Mouse (Mus musculus): ENCODE results near the gene Fkbp6.

DNA sequence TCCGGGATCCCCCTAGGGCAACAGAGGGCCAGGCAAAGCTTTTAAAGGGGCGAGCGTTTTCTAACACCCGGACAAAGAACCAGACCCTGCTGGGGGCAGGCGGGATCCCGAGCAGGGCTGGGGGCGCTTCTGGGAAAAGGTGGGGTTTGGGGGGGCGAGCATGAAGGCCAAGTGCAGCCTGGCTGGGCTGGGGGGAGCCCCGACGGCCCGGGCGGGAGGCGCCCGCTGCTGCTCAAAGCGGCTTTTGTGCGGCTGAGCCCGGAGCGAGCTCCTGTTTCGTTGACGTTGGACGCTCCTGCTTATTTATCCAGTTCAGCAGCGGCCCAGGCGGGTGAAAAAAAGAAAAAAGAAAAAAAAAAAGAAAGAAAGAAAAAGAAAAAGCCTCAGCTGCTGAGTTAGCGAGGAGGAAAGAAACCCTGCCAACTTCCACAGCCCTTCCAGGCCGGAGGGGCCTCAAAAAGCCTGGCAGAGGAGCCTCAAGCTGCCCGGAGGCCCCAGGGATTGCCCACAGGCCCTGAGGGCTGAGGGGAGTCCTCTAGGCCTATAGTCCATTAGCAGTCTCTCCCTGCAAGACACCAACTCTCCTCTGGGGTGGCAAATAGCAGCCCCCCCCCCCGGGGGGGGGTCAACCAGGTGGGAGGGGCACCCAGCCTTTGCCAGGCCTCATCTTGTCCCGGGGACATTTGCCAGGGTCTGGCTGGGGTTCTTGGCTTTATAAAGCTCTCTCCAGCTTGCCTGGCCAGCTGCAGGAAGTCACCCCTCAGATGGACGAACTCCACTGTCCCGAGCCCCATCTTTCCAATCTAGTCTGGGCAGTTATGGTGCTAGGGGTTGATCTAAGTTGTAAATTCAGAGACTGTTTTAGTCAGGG, 91.3 kb downstream of the Fkbp6 start:
- TF ChIP-seq GATA1 (IDR thresholded peaks at IDR 0.05; ENCODE audit: borderline replicate concordance, low read length) (no peak), FLI1 (IDR thresholded peaks at IDR 0.05; ENCODE audit: low read length) (no peak)
